Mouse (Mus musculus) Patski (cell line): Measurements from ENCODE around the gene Mylip. TPM values are rescaled to one million over a fixed set of nuclear protein-coding genes. Genes with fewer than 3 reads are reported as not detected.

Source experiments
- ATAC-seq: fragments of 100-300 bp; one replicate; pipeline ENCODE4 v1.8.0; 2021
- CTCF ChIA-PET: fragments of 350-600 bp; sonication (Branson Sonifier 250); formaldehyde crosslinking; loops from one replicate; lab custom pipeline; 2022; ENCODE audit warnings: inconsistent platforms; lab: Charles Lee
- POLR2A ChIA-PET: fragments of 350-600 bp; sonication (Branson Sonifier 250); formaldehyde crosslinking; loops from one replicate; lab custom pipeline; 2022; ENCODE audit warnings: antibody characterized with exemption, inconsistent platforms; lab: Charles Lee
- DNase-seq: peaks from one replicate; pipeline ENCODE4 v3.0.0-alpha.2; 2011; ENCODE audit warnings: low read depth, low spot score
- H3K27me3 ChIP-seq: fragments of 371-371 bp; one replicate; pipeline ENCODE4 v1.5.1; 2021
- CTCF ChIP-seq: fragments of 100-300 bp; IDR thresholded peaks from one replicate; pipeline ENCODE4 v1.5.1; 2021
- in situ Hi-C: fragments of 300-500 bp; cut with MboI; formaldehyde crosslinking; loops from 3 replicates; pipeline ENCODE4 v1.11.1; 2018; ENCODE audit warnings: low pct_unique_long_range_greater_than_20kb, mixed read lengths
- polyA plus RNA-seq: library from polyadenylated mRNA; unstranded; gene quantifications from one replicate; pipeline ENCODE4 v1.2.3, GENCODE M21; 2021

Mylip gene
- polyA plus RNA-seq, 1 experiment from 2014 or later, result 21.6 TPM

GRCm38 (mm10) chr13:45371673-45372072 is 17.9 kb upstream of the Mylip start:
- in situ Hi-C loops, result no loop called here
- no peaks in the 10 kb centered on the region for H3K27me3 ChIP-seq
- POLR2A ChIA-PET, result no interaction called here
- no peak for TF ChIP-seq CTCF
- CTCF ChIA-PET, result interaction anchor here (1.5 kb wide), 1 partner anchor 10 kb away, joined by 4 read pairs; no protein-coding TSS in a partner anchor
- ATAC-seq (no peak), DNase-seq (no peak)

DNA sequence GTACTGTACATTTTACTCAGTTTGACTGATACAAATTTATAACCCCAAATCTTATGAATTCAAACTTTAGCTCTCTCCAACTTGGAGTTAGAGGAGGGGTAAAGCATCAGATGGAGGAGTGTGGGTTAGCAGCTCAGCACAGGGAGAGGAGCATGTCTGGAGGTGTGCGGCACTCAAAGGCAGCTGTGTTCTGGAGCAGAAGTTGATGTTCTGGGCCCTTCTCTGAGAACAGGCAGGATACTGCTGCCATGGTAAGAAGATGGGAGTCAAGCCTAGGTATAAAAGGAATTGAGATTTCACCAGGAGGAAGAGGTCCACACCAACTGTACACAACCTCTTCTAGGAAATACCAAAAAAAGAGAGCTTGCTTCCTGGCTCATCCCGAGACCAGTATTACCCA is 17.1 kb upstream of the Mylip start:
- CTCF ChIA-PET, result interaction anchor here (0.9 to 1.5 kb wide), 4 partner anchors 9 to 37 kb away, joined by 3 to 4 read pairs (median 4); no protein-coding TSS in a partner anchor
- H3K27me3 ChIP-seq, result no peaks in the 10 kb centered on the region
- POLR2A ChIA-PET, result no interaction called here
- ATAC-seq (no peak), DNase-seq (no peak)
- no peak for TF ChIP-seq CTCF
- in situ Hi-C loops, result no loop called here

DNA sequence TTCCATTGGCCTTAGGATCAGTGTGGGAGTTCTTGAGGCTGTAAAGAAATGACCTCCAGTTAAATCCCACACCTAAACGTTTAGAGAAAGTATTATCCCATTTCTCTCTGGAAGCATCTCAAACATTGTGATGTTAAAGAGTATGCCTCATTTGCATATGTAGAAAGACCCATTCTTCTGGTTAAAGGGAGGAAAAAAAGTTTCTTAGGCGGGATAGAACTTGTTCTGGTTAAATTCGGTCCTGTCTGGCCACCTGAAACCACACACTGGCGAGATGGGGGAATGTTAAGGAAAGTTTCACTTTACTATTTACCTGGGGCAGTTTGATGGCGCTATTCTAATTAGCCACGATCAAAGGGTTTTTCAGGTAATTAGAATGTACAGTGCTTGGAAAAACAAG is 14.7 kb upstream of the Mylip start:
- ChIA-PET POLR2A (interaction anchor here (0.6 kb wide), 1 partner anchor 13 kb away, joined by 4 read pairs; no protein-coding TSS in a partner anchor), CTCF (no interaction called here)
- ATAC-seq (no peak), DNase-seq (no peak)
- in situ Hi-C loops, result no loop called here
- peaks cover under 1% of the 10 kb centered on the region for H3K27me3 ChIP-seq
- TF ChIP-seq CTCF, result no peak

- ChIA-PET CTCF (interaction anchor here (1.0 kb wide), 1 partner anchor 10 kb away, joined by 4 read pairs; no protein-coding TSS in a partner anchor), POLR2A (no interaction called here)
- peaks cover 5% of the 10 kb centered on the region for H3K27me3 ChIP-seq
- in situ Hi-C loops, result no loop called here
- DNase-seq (no peak), ATAC-seq (no peak)
- TF ChIP-seq CTCF, result no peak
Measured at GRCm38 (mm10) chr13:45382208-45382607, 7.3 kb upstream of the Mylip start.

DNA sequence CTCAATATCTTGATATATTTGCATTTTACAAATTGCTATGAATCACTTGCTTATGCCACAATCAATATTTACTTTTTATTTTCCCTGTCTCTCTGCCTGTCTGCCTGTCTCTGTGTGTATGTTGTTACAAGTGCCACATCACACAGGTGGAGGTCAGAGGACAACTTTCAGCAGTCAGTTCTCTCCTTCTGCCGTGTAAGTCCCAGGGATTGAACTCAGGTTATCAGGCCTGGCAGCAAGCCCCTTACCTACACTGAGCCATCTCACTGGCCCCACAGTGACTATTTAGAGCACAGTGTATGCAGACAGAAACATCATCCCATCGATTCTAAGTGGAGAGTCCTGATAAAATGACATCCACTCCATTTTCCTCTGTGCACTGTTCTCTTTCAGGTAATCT is 4.9 kb upstream of the Mylip start:
- no peak for TF ChIP-seq CTCF
- ChIA-PET POLR2A (no interaction called here), CTCF (no interaction called here)
- no peak for ATAC-seq
- in situ Hi-C loops, result no loop called here
- peaks cover 5% of the 10 kb centered on the region for H3K27me3 ChIP-seq
- DNase-seq, result no peak

GRCm38 (mm10) chr13:45385521-45385920 is 4.0 kb upstream of the Mylip start:
- no peak for ATAC-seq
- no peak for TF ChIP-seq CTCF

GRCm38 (mm10) chr13:45386253-45386652 is 3.3 kb upstream of the Mylip start:
- no peak for ATAC-seq
- CTCF ChIA-PET, result no interaction called here

More at GRCm38 (mm10) chr13:45385521-45385920, 4.0 kb upstream of the Mylip start:
- ChIA-PET POLR2A (no interaction called here), CTCF (no interaction called here)
- in situ Hi-C loops, result no loop called here
- no peak for DNase-seq
- H3K27me3 ChIP-seq, result no peaks in the 10 kb centered on the region

GRCm38 (mm10) chr13:45387231-45387630 is 2.3 kb upstream of the Mylip start:
- DNase-seq (no peak), ATAC-seq (no peak)
- in situ Hi-C loops, result no loop called here
- ChIA-PET CTCF (no interaction called here), POLR2A (no interaction called here)
- no peaks in the 10 kb centered on the region for H3K27me3 ChIP-seq
- no peak for TF ChIP-seq CTCF

More at GRCm38 (mm10) chr13:45386253-45386652, 3.3 kb upstream of the Mylip start:
- TF ChIP-seq CTCF, result no peak
- POLR2A ChIA-PET, result no interaction called here
- DNase-seq, result no peak
- no peaks in the 10 kb centered on the region for H3K27me3 ChIP-seq
- in situ Hi-C loops, result no loop called here

- in situ Hi-C loops, result no loop called here
- DNase-seq, result no peak
- H3K27me3 ChIP-seq, result no peaks in the 10 kb centered on the region
- ChIA-PET CTCF (interaction anchor here (0.8 kb wide), 1 partner anchor 15 kb away, joined by 3 read pairs; no protein-coding TSS in a partner anchor), POLR2A (interaction anchor here (0.6 kb wide), 1 partner anchor 13 kb away, joined by 4 read pairs; no protein-coding TSS in a partner anchor)
- ATAC-seq, result no peak
- TF ChIP-seq CTCF, result no peak
Measured at GRCm38 (mm10) chr13:45388254-45388805, 1.2 kb upstream of the Mylip start.

DNA sequence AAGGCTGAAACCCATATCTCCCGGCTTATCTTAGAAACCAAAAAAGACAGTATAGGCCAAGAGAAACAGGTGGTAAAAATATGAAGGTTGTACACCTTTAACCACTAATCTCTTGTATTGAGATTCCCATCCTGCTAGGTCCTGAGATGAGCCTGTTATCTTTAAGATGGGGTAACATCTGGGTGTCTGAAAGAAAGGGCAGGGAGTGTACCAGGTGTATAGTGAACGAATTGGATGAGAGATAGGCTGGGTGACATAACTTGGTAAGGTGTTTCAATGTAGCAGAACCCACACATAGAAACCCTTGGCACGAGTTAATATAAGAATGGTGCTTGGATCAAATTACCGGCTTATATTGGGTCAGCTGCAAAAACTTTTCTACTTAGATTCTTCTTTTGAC is 653 bp upstream of the Mylip start:
- ATAC-seq, result no peak

DNA sequence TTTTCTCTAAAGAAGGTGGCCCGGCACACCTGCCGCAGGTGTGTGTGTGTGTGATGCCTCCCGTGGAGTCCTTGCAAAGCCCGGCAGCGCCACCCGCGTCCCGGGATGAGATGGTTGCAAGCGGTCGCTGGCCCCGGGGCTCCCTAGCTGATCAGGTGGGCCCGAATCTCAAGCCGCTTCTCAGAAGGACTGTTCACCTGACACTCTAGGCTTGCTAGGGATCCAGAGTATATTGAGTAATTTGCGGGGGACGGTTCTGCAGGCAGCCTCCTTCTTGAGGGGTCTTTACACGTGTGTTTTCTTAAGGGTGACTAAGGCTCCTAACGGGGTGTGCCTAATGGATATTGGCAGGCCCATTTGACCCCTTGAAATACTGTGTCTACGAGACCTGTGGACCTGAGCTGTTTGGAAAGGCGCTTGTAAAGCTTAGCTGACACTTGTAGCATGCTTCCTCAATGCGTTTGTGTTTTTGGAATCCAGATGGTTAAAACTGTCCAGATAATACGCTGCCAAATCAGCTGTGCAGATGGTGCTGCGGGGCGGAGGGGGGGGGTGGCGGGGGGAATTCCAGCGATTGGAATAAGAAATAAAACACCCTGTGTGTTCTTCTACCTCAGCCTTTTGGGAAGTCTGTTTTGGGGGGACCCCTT is 895 bp downstream of the Mylip start:
- no peak for TF ChIP-seq CTCF
- DNase-seq (no peak), ATAC-seq (no peak)
- POLR2A ChIA-PET, result interaction anchor here (0.8 kb wide), 1 partner anchor 79 kb away, joined by 3 read pairs; no protein-coding TSS in a partner anchor
- H3K27me3 ChIP-seq, result no peaks in the 10 kb centered on the region
- CTCF ChIA-PET, result interaction anchor here (1.1 to 1.3 kb wide), 3 partner anchors 52 to 359 kb away, joined by 3 to 4 read pairs (median 4); no protein-coding TSS in a partner anchor
- in situ Hi-C loops, result loop anchor here (5.0 kb wide), 1 partner anchor 72 kb away; no protein-coding TSS in a partner anchor

More for the DNA sequence above, 653 bp upstream of the Mylip start:
- in situ Hi-C loops, result no loop called here
- CTCF ChIA-PET, result interaction anchor here (0.8 to 1.2 kb wide), 3 partner anchors 16 to 80 kb away, joined by 3 read pairs; no protein-coding TSS in a partner anchor
- DNase-seq, result no peak
- no peak for TF ChIP-seq CTCF
- H3K27me3 ChIP-seq, result no peaks in the 10 kb centered on the region
- POLR2A ChIA-PET, result no interaction called here
